Mouse (Mus musculus): ENCODE data around the gene Phrf1.

The Phrf1 gene

DNA sequence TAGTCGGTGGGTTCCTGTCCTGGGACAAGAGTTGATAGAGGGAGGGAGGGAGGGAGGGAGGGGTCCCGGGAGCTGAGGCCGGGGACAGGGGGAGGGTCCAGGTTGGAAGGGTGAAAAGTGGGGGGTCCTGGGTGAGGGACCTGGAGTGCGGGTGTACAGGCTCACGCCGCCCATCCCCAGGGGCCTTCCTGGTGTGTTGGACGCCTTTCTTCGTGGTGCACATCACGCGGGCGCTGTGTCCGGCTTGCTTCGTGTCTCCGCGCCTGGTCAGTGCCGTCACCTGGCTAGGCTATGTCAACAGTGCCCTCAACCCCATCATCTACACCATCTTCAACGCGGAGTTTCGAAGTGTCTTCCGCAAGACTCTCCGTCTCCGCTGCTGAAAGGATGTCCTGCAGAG is 65.9 kb downstream of the Phrf1 start:
- no peak for DNase-seq

DNA sequence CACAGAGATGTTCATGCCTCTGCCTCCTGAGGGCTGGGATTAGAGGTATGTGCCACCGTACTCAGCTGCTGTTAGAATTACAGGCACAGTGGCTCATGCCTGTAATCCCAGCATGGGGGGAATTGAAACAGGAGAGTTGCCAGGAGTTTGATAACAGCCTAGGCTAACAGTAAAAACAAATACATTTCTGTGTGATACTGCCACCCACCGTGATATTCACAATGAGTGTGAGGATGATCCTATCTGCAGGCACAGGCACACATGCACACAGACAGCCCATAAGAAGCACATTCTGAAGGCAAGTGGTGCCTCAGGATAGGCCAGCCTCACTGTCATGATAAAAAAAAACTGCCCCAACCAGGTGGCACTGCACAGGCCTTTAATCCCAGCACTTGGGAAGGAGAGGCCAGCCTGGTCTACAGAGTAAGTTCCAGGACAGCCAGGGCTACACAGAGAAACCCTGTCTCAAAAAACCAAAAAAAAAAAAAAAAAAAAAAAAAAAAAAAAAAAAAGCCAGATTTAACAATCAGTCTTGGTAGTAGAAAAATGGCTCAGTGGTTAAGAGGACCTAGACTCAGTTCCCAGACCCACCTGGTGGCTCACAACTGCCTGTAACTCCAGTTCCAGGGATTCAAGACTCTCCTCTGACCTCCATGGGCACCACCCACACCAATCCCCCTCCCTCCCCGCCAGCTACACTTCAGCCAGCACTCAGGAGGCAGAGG is 69.5 kb downstream of the Phrf1 start:
- DNase-seq, result no peak

DNA sequence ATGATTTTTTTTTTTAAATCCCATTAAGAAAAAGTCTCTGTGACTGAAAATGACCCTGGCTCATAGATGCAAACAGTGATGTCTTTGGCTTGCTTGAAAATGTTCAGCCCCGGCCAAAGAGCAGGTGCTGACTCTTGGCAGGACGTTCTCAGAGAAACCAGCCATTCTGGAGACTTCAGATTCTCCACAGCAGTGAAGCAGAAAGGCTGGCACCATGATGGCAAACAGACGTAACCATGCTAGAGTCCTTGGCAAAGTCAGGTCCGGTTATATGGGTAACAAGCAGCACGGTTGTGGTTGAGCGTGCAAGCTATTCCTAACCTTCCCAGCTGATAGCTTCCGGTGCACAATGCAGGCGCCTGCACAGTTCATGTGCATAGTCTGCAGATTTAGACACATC is 70.6 kb downstream of the Phrf1 start:
- no peak for DNase-seq

DNA sequence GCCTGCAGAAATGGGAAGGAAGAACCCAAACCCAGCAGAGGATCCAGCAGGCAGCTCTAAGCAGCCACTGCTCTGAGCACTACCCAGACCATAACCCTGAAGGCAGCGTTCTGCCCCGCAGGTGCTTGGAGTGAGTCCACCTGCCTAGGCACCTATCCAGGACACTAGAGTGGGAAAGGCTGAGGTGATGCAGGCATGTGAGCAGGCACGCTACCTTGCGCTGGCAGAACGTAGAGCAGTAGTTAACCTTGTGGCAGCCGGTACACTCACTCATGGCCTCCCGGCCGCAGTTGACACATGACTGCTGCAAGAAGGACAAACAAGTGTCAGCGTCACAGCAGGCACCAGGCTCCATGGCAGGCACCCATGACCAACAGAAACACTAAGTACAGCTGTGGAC is 72.8 kb downstream of the Phrf1 start:
- no peak for DNase-seq

DNA sequence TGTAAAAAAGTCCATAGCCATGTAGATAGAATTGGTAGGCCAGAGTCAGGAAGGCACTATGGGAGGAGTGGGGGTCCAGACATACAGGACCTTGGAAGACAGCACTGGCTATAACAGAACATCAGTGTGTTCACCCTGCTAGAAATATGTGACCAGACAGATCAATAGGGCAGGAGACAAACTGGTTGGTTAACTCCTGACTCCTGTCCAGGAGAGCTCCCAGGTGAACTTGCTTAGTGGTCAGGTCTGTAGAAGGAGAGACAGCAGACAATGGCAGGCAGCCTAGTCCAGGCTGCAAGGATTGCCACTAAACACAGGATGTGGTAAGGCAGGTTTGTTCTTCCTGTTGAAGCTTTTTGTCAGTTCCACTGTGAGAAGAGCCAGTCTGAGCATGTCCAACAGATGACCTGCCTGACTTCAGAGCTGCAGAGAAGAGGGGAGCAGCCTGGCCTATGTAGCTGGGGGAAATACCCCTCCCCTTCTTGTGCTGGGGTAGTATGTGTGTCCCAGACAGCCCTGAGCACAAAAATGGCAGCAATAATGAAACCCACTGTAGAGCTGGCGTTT is 74.2 kb downstream of the Phrf1 start:
- DNase-seq, result no peak

DNA sequence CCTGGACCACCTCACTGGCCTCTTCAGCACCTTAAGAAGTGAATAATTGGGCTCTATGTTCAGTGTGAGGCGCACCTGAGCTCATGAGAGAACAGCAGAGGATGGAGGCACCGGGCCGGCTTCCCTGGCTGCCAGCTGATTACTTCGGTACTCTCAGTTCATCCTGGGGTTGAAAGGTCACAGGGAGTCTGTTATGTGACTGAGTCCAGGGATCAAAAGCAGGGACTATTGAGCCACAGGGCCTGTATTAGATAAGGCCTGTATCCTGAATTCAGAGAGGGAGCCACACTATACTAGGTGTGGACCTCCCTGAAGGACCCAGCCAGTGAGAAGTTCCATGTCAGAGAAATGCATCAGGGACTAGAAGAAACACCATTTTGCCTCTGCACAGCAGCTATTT is 76.0 kb downstream of the Phrf1 start:
- no peak for DNase-seq
